ENCODE assay signal across 11 mouse cellular contexts in genomic region chr2:25497846-25498575, GRCm38 (mm10). TPM values are rescaled to one million over a fixed set of nuclear protein-coding genes. Genes with fewer than 3 reads are reported as not detected.
DNase-seq lines count a peak whose midpoint lies in the region; ATAC-seq and TF ChIP-seq lines count a peak whose summit lies in the region.
"Had no signal": no experiment of that assay in that cellular context is flagged by ENCODE, and none has a peak within 500 bp of the region (broad histone marks: within the 10 kb centered on the region; RNA-seq: fewer than 3 reads in every experiment).

No protein-coding gene starts in this region.

- TF ChIP-seq EP300 in lung, postnatal 0 days (IDR thresholded peaks at IDR 0.05): no peak

- no peak overlapping the region for H3K9ac ChIP-seq in lung, postnatal 0 days (replicated peaks; ENCODE audit: low read depth)

- H3K27me3 ChIP-seq in heart, embryonic 10.5 days (ENCODE audit: insufficient read depth, poor library complexity, severe bottlenecking): no peaks in the 10 kb centered on the region
- no peaks in the 10 kb centered on the region for H3K27me3 ChIP-seq in lung, postnatal 0 days (replicated peaks; ENCODE audit: insufficient read depth, low read length)

- H3K27ac ChIP-seq in heart, embryonic 10.5 days: peak overlapping the region; percentile 47; the same call in 1 of the 2 replicates
- peak overlapping the region; percentile 64 for H3K27ac ChIP-seq in lung, postnatal 0 days (ENCODE audit: low read length)

- peaks cover 8% of the 10 kb centered on the region for H3K36me3 ChIP-seq in heart, embryonic 10.5 days
- no peaks in the 10 kb centered on the region for H3K36me3 ChIP-seq in lung, postnatal 0 days (ENCODE audit: insufficient read depth, low read length)

- DNase-seq in heart, embryonic 10.5 days (ENCODE audit: low spot score): no peak
- DNase-seq in heart, postnatal 14 days: no peak
- peak; percentile 62 for DNase-seq in lung, postnatal 0 days (ENCODE audit: low spot score)
- DNase-seq in lung, postnatal 14 days: no peak
- no peak for DNase-seq in urinary bladder, postnatal 25 days (ENCODE audit: low spot score)
- no peak for DNase-seq in layer of hippocampus, adult 18-20 months (ENCODE audit: low spot score in 2 of 2)
- DNase-seq: heart, adult 11 months had no signal

- H3K4me2 ChIP-seq in lung, postnatal 0 days (replicated peaks; ENCODE audit: low read depth, low read length): no peak overlapping the region

- ATAC-seq in lung, postnatal 0 days: peak; percentile 32
- peak; percentile 34 for ATAC-seq in common myeloid progenitor, adult 5-6 weeks (replicated peaks; ENCODE audit: low read depth, poor library complexity, severe bottlenecking)
- ATAC-seq in megakaryocyte progenitor cell, adult 5-6 weeks (replicated peaks; ENCODE audit: poor library complexity): 0 out of 2 replicates have a peak, but pooled peaks have one; percentile 6

- TF ChIP-seq CTCF in lung, postnatal 0 days (IDR thresholded peaks at IDR 0.05): no peak

- no peaks in the 10 kb centered on the region for H3K9me3 ChIP-seq in heart, embryonic 10.5 days
- no peaks in the 10 kb centered on the region for H3K9me3 ChIP-seq in lung, postnatal 0 days (ENCODE audit: low read length)

- H3K4me3 ChIP-seq in heart, embryonic 10.5 days: no peak overlapping the region
- H3K4me3 ChIP-seq in lung, postnatal 0 days (ENCODE audit: low read depth, low read length): no peak overlapping the region

- H3K4me1 ChIP-seq in heart, embryonic 10.5 days: peaks cover 44% of the 10 kb centered on the region
- H3K4me1 ChIP-seq in lung, postnatal 0 days (ENCODE audit: insufficient read depth, low read depth, low read length): peaks cover 12% of the 10 kb centered on the region; the same call in 1 of the 2 replicates

- intact Hi-C loops in heart, postnatal 14 days (cut with DNase I): no loop called here

- 55% methylated on average over 6 of the region's 6 CpGs for WGBS in heart, embryonic 10.5 days
- WGBS in lung, postnatal 0 days: 34% methylated on average over 6 of the region's 6 CpGs

RNA-seq across cellular contexts. Expression of gene Fbxw5, which starts 2.5 kb away (rescaled TPM):
- polyA plus RNA-seq in heart, embryonic 10.5 days (2016; fragmentation: Nextera tagmentation; extraction: Ambion mirVana): 86.0 and 92.1 TPM in 2 replicates
- total RNA-seq in heart, postnatal 14 days (2021): 10 to 100 TPM; 92.0 to 96.2 TPM
- 39.7 and 43.4 TPM in 2 replicates for polyA plus RNA-seq in lung, postnatal 0 days (2015; fragmentation: Nextera tagmentation; extraction: Ambion mirVana)
- total RNA-seq in common myeloid progenitor, adult 5-6 weeks (2017): 16.6 and 21.4 TPM in 2 replicates
- total RNA-seq in megakaryocyte progenitor cell, adult 5-6 weeks (2015): 27.1 and 27.6 TPM in 2 replicates
- total RNA-seq in megakaryocyte progenitor cell, adult 5-6 weeks (2017): 25.1 and 27.4 TPM in 2 replicates
- 100 to 1,000 TPM; 114 to 115 TPM for total RNA-seq in layer of hippocampus, adult 18-20 months (2021)

RNA-seq across cellular contexts. Expression of gene C8g, which starts 3.5 kb away (rescaled TPM):
- 4.2 and 6.0 TPM in 2 replicates for polyA plus RNA-seq in heart, embryonic 10.5 days (2016; fragmentation: Nextera tagmentation; extraction: Ambion mirVana)
- total RNA-seq in heart, postnatal 14 days (2021): under 1 TPM; 0.51 to 0.98 TPM
- polyA plus RNA-seq in lung, postnatal 0 days (2015; fragmentation: Nextera tagmentation; extraction: Ambion mirVana): 2.6 and 3.2 TPM in 2 replicates
- 0.19 and 2.7 TPM in 2 replicates for total RNA-seq in common myeloid progenitor, adult 5-6 weeks (2017)
- total RNA-seq in megakaryocyte progenitor cell, adult 5-6 weeks (2015): 2.6 and 5.6 TPM in 2 replicates
- 0.81 and 3.8 TPM in 2 replicates for total RNA-seq in megakaryocyte progenitor cell, adult 5-6 weeks (2017)
- total RNA-seq in layer of hippocampus, adult 18-20 months (2021): 1 to 10 TPM; 1.3 to 2.1 TPM

RNA-seq across cellular contexts. Expression of gene Lcn12, which starts 4.3 kb away (rescaled TPM):
- not detected in 2 replicates for polyA plus RNA-seq in heart, embryonic 10.5 days (2016; fragmentation: Nextera tagmentation; extraction: Ambion mirVana)
- not detected for total RNA-seq in heart, postnatal 14 days (2021)
- not detected in 2 replicates for polyA plus RNA-seq in lung, postnatal 0 days (2015; fragmentation: Nextera tagmentation; extraction: Ambion mirVana)
- total RNA-seq in common myeloid progenitor, adult 5-6 weeks (2017): not detected in 2 replicates
- 0.27 TPM in 1 of 2 replicates, not detected in the other for total RNA-seq in megakaryocyte progenitor cell, adult 5-6 weeks (2015)
- not detected in 2 replicates for total RNA-seq in megakaryocyte progenitor cell, adult 5-6 weeks (2017)
- not detected for total RNA-seq in layer of hippocampus, adult 18-20 months (2021)
- total RNA-seq: left cerebral cortex, postnatal 14 days had no signal
- polyA plus RNA-seq: small intestine, adult 2 months had no signal

RNA-seq across cellular contexts. Expression of gene Ptgds, which starts 28.2 kb away (rescaled TPM):
- 0.18 and 0.32 TPM in 2 replicates for polyA plus RNA-seq in heart, embryonic 10.5 days (2016; fragmentation: Nextera tagmentation; extraction: Ambion mirVana)
- 10 to 100 TPM; 30.9 to 38.6 TPM for total RNA-seq in heart, postnatal 14 days (2021)
- 5.8 and 6.1 TPM in 2 replicates for polyA plus RNA-seq in lung, postnatal 0 days (2015; fragmentation: Nextera tagmentation; extraction: Ambion mirVana)
- total RNA-seq in common myeloid progenitor, adult 5-6 weeks (2017): 4.1 TPM in 1 of 2 replicates, not detected in the other
- 0.42 TPM in 1 of 2 replicates, not detected in the other for total RNA-seq in megakaryocyte progenitor cell, adult 5-6 weeks (2015)
- not detected in 2 replicates for total RNA-seq in megakaryocyte progenitor cell, adult 5-6 weeks (2017)
- total RNA-seq in layer of hippocampus, adult 18-20 months (2021): 100 to 1,000 TPM; 572 to 608 TPM

RNA-seq across cellular contexts. Expression of gene Paxx, which starts 37.1 kb away (rescaled TPM):
- 15.6 and 17.7 TPM in 2 replicates for polyA plus RNA-seq in heart, embryonic 10.5 days (2016; fragmentation: Nextera tagmentation; extraction: Ambion mirVana)
- total RNA-seq in heart, postnatal 14 days (2021): 10 to 100 TPM; 22.9 to 23.4 TPM
- 67.4 and 68.9 TPM in 2 replicates for polyA plus RNA-seq in lung, postnatal 0 days (2015; fragmentation: Nextera tagmentation; extraction: Ambion mirVana)
- total RNA-seq in common myeloid progenitor, adult 5-6 weeks (2017): 19.8 and 29.1 TPM in 2 replicates
- 32.8 and 40.9 TPM in 2 replicates for total RNA-seq in megakaryocyte progenitor cell, adult 5-6 weeks (2015)
- 15.3 and 21.3 TPM in 2 replicates for total RNA-seq in megakaryocyte progenitor cell, adult 5-6 weeks (2017)
- 10 to 100 TPM; 56.7 to 61.3 TPM for total RNA-seq in layer of hippocampus, adult 18-20 months (2021)
